Comparison of ENCODE assay signal across 11 mouse cellular contexts in the genomic region with DNA sequence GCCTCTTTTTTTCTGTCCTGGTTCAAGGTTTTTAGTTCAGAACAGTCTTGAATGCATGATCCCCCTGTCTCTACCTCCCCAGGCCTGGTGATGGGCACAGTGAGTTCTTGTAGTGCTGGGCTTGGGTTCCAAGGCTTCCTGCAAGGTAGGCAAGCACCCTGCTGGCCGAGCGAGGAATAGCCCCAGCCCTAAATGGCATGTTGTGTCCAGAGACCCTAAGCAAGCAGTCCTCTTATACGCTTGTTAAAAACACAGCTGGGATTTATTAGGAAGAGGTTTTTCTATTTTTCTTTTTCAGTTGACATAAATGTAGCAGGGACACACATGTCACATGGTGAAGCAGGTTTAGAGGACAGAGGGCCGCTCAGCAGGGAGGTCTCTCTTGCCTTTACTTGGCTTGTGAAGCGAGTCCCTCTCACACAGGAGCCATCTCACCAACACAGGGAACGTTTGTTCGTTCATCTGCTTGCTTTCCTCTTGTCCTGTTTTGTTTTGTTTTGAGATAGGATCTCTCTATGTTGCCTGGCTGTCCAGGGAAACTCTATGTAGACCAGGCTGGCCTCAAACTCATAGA. TPM values are rescaled to one million over a fixed set of nuclear protein-coding genes. Genes with fewer than 3 reads are reported as not detected.
DNase-seq lines count a peak whose midpoint lies in the region; ATAC-seq and TF ChIP-seq lines count a peak whose summit lies in the region.
"Had no signal": no experiment of that assay in that cellular context is flagged by ENCODE, and none has a peak within 500 bp of the region (broad histone marks: within the 10 kb centered on the region; RNA-seq: fewer than 3 reads in every experiment).

No protein-coding gene starts in this region.

- TF ChIP-seq CTCF in forebrain, postnatal 0 days (IDR thresholded peaks at IDR 0.05; ENCODE audit: low read depth), result peak; percentile 63
- peak; percentile 65 for TF ChIP-seq CTCF in midbrain, postnatal 0 days (IDR thresholded peaks at IDR 0.05)
- TF ChIP-seq CTCF in olfactory bulb, adult 2 months (IDR thresholded peaks at IDR 0.05; ENCODE audit: insufficient read depth, low read depth, low read length), result peak; percentile 28; the same call in 1 of the 2 replicates

- H3K4me1 ChIP-seq in forebrain, postnatal 0 days (ENCODE audit: insufficient read depth), result 0 out of 2 replicates have a peak, but pooled peaks cover 3% of the 10 kb centered on the region
- H3K4me1 ChIP-seq in forebrain, embryonic 13.5 days, result peaks cover 6% of the 10 kb centered on the region
- H3K4me1 ChIP-seq in midbrain, postnatal 0 days (ENCODE audit: insufficient read depth, low read length), result no peaks in the 10 kb centered on the region
- peaks cover 5% of the 10 kb centered on the region; the same call in 1 of the 2 replicates for H3K4me1 ChIP-seq in midbrain, embryonic 16.5 days (ENCODE audit: control insufficient read depth, insufficient read depth, low read length)
- peaks cover 9% of the 10 kb centered on the region for H3K4me1 ChIP-seq in olfactory bulb, adult 2 months (ENCODE audit: control insufficient read depth, insufficient read depth, low read length)
- peaks cover 6% of the 10 kb centered on the region for H3K4me1 ChIP-seq in forebrain, embryonic 15.5 days

- H3K9me3 ChIP-seq in forebrain, postnatal 0 days (ENCODE audit: low read length), result no peaks in the 10 kb centered on the region
- H3K9me3 ChIP-seq in forebrain, embryonic 13.5 days (replicated peaks), result no peaks in the 10 kb centered on the region
- H3K9me3 ChIP-seq in midbrain, postnatal 0 days (ENCODE audit: low read length), result no peaks in the 10 kb centered on the region
- H3K9me3 ChIP-seq in midbrain, embryonic 16.5 days (replicated peaks; ENCODE audit: control insufficient read depth, low read length, poor library complexity, severe bottlenecking), result no peaks in the 10 kb centered on the region
- H3K9me3 ChIP-seq in forebrain, embryonic 15.5 days, result no peaks in the 10 kb centered on the region
- H3K9me3 ChIP-seq: forebrain, embryonic 10.5 days had no signal

- WGBS in forebrain, postnatal 0 days, result 43% methylated on average over 7 of the region's 7 CpGs
- 48% methylated on average over 7 of the region's 7 CpGs for WGBS in forebrain, embryonic 13.5 days
- 50% methylated on average over 7 of the region's 7 CpGs for WGBS in midbrain, postnatal 0 days
- WGBS in midbrain, embryonic 16.5 days, result 46% methylated on average over 7 of the region's 7 CpGs
- WGBS in olfactory bulb, adult 2 months, result 48% methylated on average over 7 of the region's 7 CpGs
- WGBS in forebrain, embryonic 15.5 days, result 47% methylated on average over 7 of the region's 7 CpGs

- ATAC-seq in forebrain, postnatal 0 days, result no peak
- ATAC-seq in forebrain, embryonic 13.5 days, result no peak
- ATAC-seq in midbrain, postnatal 0 days (ENCODE audit: low FRiP score), result no peak
- ATAC-seq in midbrain, embryonic 16.5 days, result no peak
- ATAC-seq in forebrain, embryonic 15.5 days (replicated peaks), result no peak
- ATAC-seq: Patski had no signal

- H3K9ac ChIP-seq in forebrain, postnatal 0 days, result no peak overlapping the region
- no peak overlapping the region for H3K9ac ChIP-seq in forebrain, embryonic 13.5 days
- no peak overlapping the region for H3K9ac ChIP-seq in midbrain, postnatal 0 days (replicated peaks; ENCODE audit: low read length, poor library complexity, severe bottlenecking)
- H3K9ac ChIP-seq in midbrain, embryonic 16.5 days (ENCODE audit: low read depth, low read length), result no peak overlapping the region
- no peak overlapping the region for H3K9ac ChIP-seq in forebrain, embryonic 15.5 days (replicated peaks)

- no peak for DNase-seq in forebrain, postnatal 0 days
- no peak for DNase-seq in midbrain, postnatal 0 days (ENCODE audit: low spot score)
- DNase-seq in embryo, embryonic 10 days (ENCODE audit: low spot score), result peak; percentile 77
- DNase-seq in urinary bladder, postnatal 36 days (ENCODE audit: low spot score in 2 of 2), result no peak

- H3K27me3 ChIP-seq in forebrain, postnatal 0 days (ENCODE audit: insufficient read depth, low read length), result no peaks in the 10 kb centered on the region
- H3K27me3 ChIP-seq in forebrain, embryonic 13.5 days, result no peaks in the 10 kb centered on the region
- H3K27me3 ChIP-seq in midbrain, postnatal 0 days (ENCODE audit: insufficient read depth, low read length), result no peaks in the 10 kb centered on the region
- H3K27me3 ChIP-seq in midbrain, embryonic 16.5 days (ENCODE audit: control insufficient read depth, insufficient read depth, low read depth, low read length), result no peaks in the 10 kb centered on the region
- H3K27me3 ChIP-seq in forebrain, embryonic 15.5 days, result no peaks in the 10 kb centered on the region
- H3K27me3 ChIP-seq: Patski had no signal

- H3K4me3 ChIP-seq in forebrain, postnatal 0 days (ENCODE audit: low read depth, low read length), result no peak overlapping the region
- H3K4me3 ChIP-seq in forebrain, embryonic 13.5 days, result no peak overlapping the region
- no peak overlapping the region for H3K4me3 ChIP-seq in midbrain, postnatal 0 days (ENCODE audit: low read depth, low read length)
- H3K4me3 ChIP-seq in midbrain, embryonic 16.5 days (ENCODE audit: low read depth, low read length), result no peak overlapping the region
- no peak overlapping the region for H3K4me3 ChIP-seq in olfactory bulb, adult 2 months (ENCODE audit: insufficient read depth, low read depth, low read length)
- no peak overlapping the region for H3K4me3 ChIP-seq in forebrain, embryonic 15.5 days
- H3K4me3 ChIP-seq: forebrain, embryonic 10.5 days had no signal

- TF ChIP-seq POLR2A in olfactory bulb, adult 2 months (IDR thresholded peaks at IDR 0.05; ENCODE audit: insufficient read depth, low read depth, low read length), result no peak

- no peak overlapping the region for H3K4me2 ChIP-seq in forebrain, postnatal 0 days (ENCODE audit: low read depth)
- H3K4me2 ChIP-seq in forebrain, embryonic 13.5 days, result no peak overlapping the region
- no peak overlapping the region for H3K4me2 ChIP-seq in midbrain, postnatal 0 days (ENCODE audit: low read depth, low read length, poor library complexity, severe bottlenecking)
- H3K4me2 ChIP-seq in midbrain, embryonic 16.5 days (ENCODE audit: low read length), result no peak overlapping the region
- no peak overlapping the region for H3K4me2 ChIP-seq in forebrain, embryonic 15.5 days (replicated peaks)
- H3K4me2 ChIP-seq: midbrain, embryonic 11.5 days had no signal

- H3K27ac ChIP-seq in forebrain, postnatal 0 days (ENCODE audit: low read depth, low read length), result no peak overlapping the region
- H3K27ac ChIP-seq in forebrain, embryonic 13.5 days, result no peak overlapping the region
- no peak overlapping the region for H3K27ac ChIP-seq in midbrain, postnatal 0 days (ENCODE audit: low read depth, low read length)
- no peak overlapping the region for H3K27ac ChIP-seq in midbrain, embryonic 16.5 days (ENCODE audit: low read length)
- no peak overlapping the region for H3K27ac ChIP-seq in olfactory bulb, adult 2 months (ENCODE audit: insufficient read depth, low read depth, low read length)
- no peak overlapping the region for H3K27ac ChIP-seq in forebrain, embryonic 15.5 days (replicated peaks)
- H3K27ac ChIP-seq: forebrain, embryonic 10.5 days had no signal

- peaks cover 22% of the 10 kb centered on the region for H3K36me3 ChIP-seq in forebrain, postnatal 0 days (ENCODE audit: insufficient read depth)
- H3K36me3 ChIP-seq in forebrain, embryonic 13.5 days (ENCODE audit: poor library complexity, severe bottlenecking), result peaks cover 7% of the 10 kb centered on the region
- peaks cover 18% of the 10 kb centered on the region; the same call in 1 of the 2 replicates for H3K36me3 ChIP-seq in midbrain, postnatal 0 days (ENCODE audit: insufficient read depth, low read length)
- H3K36me3 ChIP-seq in midbrain, embryonic 16.5 days (ENCODE audit: control insufficient read depth, insufficient read depth, low read length), result peaks cover 17% of the 10 kb centered on the region
- H3K36me3 ChIP-seq in forebrain, embryonic 15.5 days, result peaks cover 11% of the 10 kb centered on the region; the same call in 1 of the 2 replicates
- H3K36me3 ChIP-seq: forebrain, embryonic 10.5 days had no signal

RNA-seq across cellular contexts. Expression of gene Keap1, which starts 25.5 kb away (rescaled TPM):
- total RNA-seq in forebrain, postnatal 0 days (2014; rRNA removed), result 68.9 and 72.7 TPM in 2 replicates
- 60.0 and 67.0 TPM in 2 replicates for polyA plus RNA-seq in forebrain, postnatal 0 days (2015; fragmentation: Nextera tagmentation; extraction: Ambion mirVana)
- 55.7 and 60.0 TPM in 2 replicates for polyA plus RNA-seq in forebrain, embryonic 13.5 days (2015; fragmentation: Nextera tagmentation; extraction: Ambion mirVana)
- 72.5 and 89.7 TPM in 2 replicates for total RNA-seq in midbrain, postnatal 0 days (2014; rRNA removed)
- 60.6 and 67.7 TPM in 2 replicates for polyA plus RNA-seq in midbrain, postnatal 0 days (2015; fragmentation: Nextera tagmentation; extraction: Ambion mirVana)
- 68.0 and 69.9 TPM in 2 replicates for polyA plus RNA-seq in midbrain, embryonic 16.5 days (2015; fragmentation: Nextera tagmentation; extraction: Ambion mirVana)
- polyA plus RNA-seq in olfactory bulb, adult 2 months (2012; ENCODE audit: insufficient read depth, insufficient read length, low replicate concordance, missing spikeins), result not detected in 2 replicates
- polyA plus RNA-seq in forebrain, embryonic 15.5 days (2015; fragmentation: Nextera tagmentation; extraction: Ambion mirVana), result 71.6 and 72.5 TPM in 2 replicates

RNA-seq across cellular contexts. Expression of gene S1pr5, which starts 34.5 kb away (rescaled TPM):
- total RNA-seq in forebrain, postnatal 0 days (2014; rRNA removed), result 2.7 and 2.8 TPM in 2 replicates
- 1.9 and 2.3 TPM in 2 replicates for polyA plus RNA-seq in forebrain, postnatal 0 days (2015; fragmentation: Nextera tagmentation; extraction: Ambion mirVana)
- polyA plus RNA-seq in forebrain, embryonic 13.5 days (2015; fragmentation: Nextera tagmentation; extraction: Ambion mirVana), result 0.37 and 0.55 TPM in 2 replicates
- 4.2 and 5.2 TPM in 2 replicates for total RNA-seq in midbrain, postnatal 0 days (2014; rRNA removed)
- polyA plus RNA-seq in midbrain, postnatal 0 days (2015; fragmentation: Nextera tagmentation; extraction: Ambion mirVana), result 2.7 and 2.9 TPM in 2 replicates
- polyA plus RNA-seq in midbrain, embryonic 16.5 days (2015; fragmentation: Nextera tagmentation; extraction: Ambion mirVana), result 3.7 and 4.3 TPM in 2 replicates
- polyA plus RNA-seq in olfactory bulb, adult 2 months (2012; ENCODE audit: insufficient read depth, insufficient read length, low replicate concordance, missing spikeins), result not detected in 2 replicates
- 1.6 TPM in 2 replicates for polyA plus RNA-seq in forebrain, embryonic 15.5 days (2015; fragmentation: Nextera tagmentation; extraction: Ambion mirVana)
- polyA plus RNA-seq: Patski had no signal

RNA-seq across cellular contexts. Expression of gene Pde4a, which starts 48.2 kb away (rescaled TPM):
- total RNA-seq in forebrain, postnatal 0 days (2014; rRNA removed), result 19.8 and 20.0 TPM in 2 replicates
- 26.2 and 41.6 TPM in 2 replicates for polyA plus RNA-seq in forebrain, postnatal 0 days (2015; fragmentation: Nextera tagmentation; extraction: Ambion mirVana)
- polyA plus RNA-seq in forebrain, embryonic 13.5 days (2015; fragmentation: Nextera tagmentation; extraction: Ambion mirVana), result 15.7 TPM in 2 replicates
- total RNA-seq in midbrain, postnatal 0 days (2014; rRNA removed), result 40.7 and 46.5 TPM in 2 replicates
- 59.8 and 63.8 TPM in 2 replicates for polyA plus RNA-seq in midbrain, postnatal 0 days (2015; fragmentation: Nextera tagmentation; extraction: Ambion mirVana)
- 44.2 and 49.3 TPM in 2 replicates for polyA plus RNA-seq in midbrain, embryonic 16.5 days (2015; fragmentation: Nextera tagmentation; extraction: Ambion mirVana)
- polyA plus RNA-seq in olfactory bulb, adult 2 months (2012; ENCODE audit: insufficient read depth, insufficient read length, low replicate concordance, missing spikeins), result not detected in 2 replicates
- polyA plus RNA-seq in forebrain, embryonic 15.5 days (2015; fragmentation: Nextera tagmentation; extraction: Ambion mirVana), result 23.7 and 25.9 TPM in 2 replicates

RNA-seq across cellular contexts. Expression of gene Atg4d, which starts 51.4 kb away (rescaled TPM):
- total RNA-seq in forebrain, postnatal 0 days (2014; rRNA removed), result 18.7 and 19.5 TPM in 2 replicates
- 19.9 and 26.4 TPM in 2 replicates for polyA plus RNA-seq in forebrain, postnatal 0 days (2015; fragmentation: Nextera tagmentation; extraction: Ambion mirVana)
- polyA plus RNA-seq in forebrain, embryonic 13.5 days (2015; fragmentation: Nextera tagmentation; extraction: Ambion mirVana), result 60.2 and 60.3 TPM in 2 replicates
- total RNA-seq in midbrain, postnatal 0 days (2014; rRNA removed), result 20.3 and 26.6 TPM in 2 replicates
- 26.3 and 32.6 TPM in 2 replicates for polyA plus RNA-seq in midbrain, postnatal 0 days (2015; fragmentation: Nextera tagmentation; extraction: Ambion mirVana)
- 43.0 and 47.9 TPM in 2 replicates for polyA plus RNA-seq in midbrain, embryonic 16.5 days (2015; fragmentation: Nextera tagmentation; extraction: Ambion mirVana)
- polyA plus RNA-seq in olfactory bulb, adult 2 months (2012; ENCODE audit: insufficient read depth, insufficient read length, low replicate concordance, missing spikeins), result not detected in 2 replicates
- polyA plus RNA-seq in forebrain, embryonic 15.5 days (2015; fragmentation: Nextera tagmentation; extraction: Ambion mirVana), result 53.1 and 55.0 TPM in 2 replicates
